Mouse (Mus musculus) limb, embryonic 10.5 days (tissue): Measurements from ENCODE around the gene Adgra3. TPM values are rescaled to one million over a fixed set of nuclear protein-coding genes. Genes with fewer than 3 reads are reported as not detected.

Source experiments
- DNase-seq: peaks from one replicate; pipeline ENCODE4 v3.0.0-alpha.2; 2017; ENCODE audit warnings: low spot score
- H3K27ac ChIP-seq: fragments of 300-500 bp; sonication (generic); 2 replicates; pipeline ENCODE4 v1.5.1; 2016; ENCODE audit warnings: mild to moderate bottlenecking
- H3K27me3 ChIP-seq: fragments of 300-500 bp; sonication (generic); 2 replicates; pipeline ENCODE4 v1.6.1; 2016; ENCODE audit warnings: low read depth, mild to moderate bottlenecking; ENCODE audit not compliant: poor library complexity, severe bottlenecking
- H3K36me3 ChIP-seq: fragments of 300-500 bp; sonication (generic); 2 replicates; pipeline ENCODE4 v1.6.1; 2016; ENCODE audit warnings: mild to moderate bottlenecking, moderate library complexity
- H3K4me1 ChIP-seq: fragments of 300-500 bp; sonication (generic); 2 replicates; pipeline ENCODE4 v1.6.1; 2016
- H3K4me3 ChIP-seq: fragments of 300-500 bp; sonication (generic); 2 replicates; pipeline ENCODE4 v1.5.1; 2016; ENCODE audit warnings: mild to moderate bottlenecking, moderate library complexity
- H3K9me3 ChIP-seq: fragments of 300-500 bp; sonication (generic); replicated peaks from 2 replicates; pipeline ENCODE4 v1.6.1; 2016; ENCODE audit warnings: mild to moderate bottlenecking
- WGBS: fragments of 180-500 bp; shearing (Covaris S2); methylation state at CpG from one replicate; pipeline ENCODE4 v1.1.7; 2016; 5-methylcytosine and 5-hydroxymethylcytosine counted together
- polyA plus RNA-seq: library from polyadenylated mRNA; unstranded; fragments of >200 nt; fragmentation: Nextera tagmentation; extraction: Ambion mirVana; gene quantifications from 2 replicates; pipeline ENCODE4 v1.2.1, GENCODE M21; 2016

Gene Adgra3
- polyA plus RNA-seq: 50.0 and 53.3 TPM in 2 replicates

GRCm38 (mm10) chr5:50058421-50059286, at the start of gene Adgra3:
TSS of gene Adgra3 (minus strand) at chr5:50059006.
- H3K4me1 ChIP-seq: peaks cover 30% of the 10 kb centered on the region
- peak within 1 kb of the TSS; percentile 100 for H3K27ac ChIP-seq
- H3K36me3 ChIP-seq: peaks cover 8% of the 10 kb centered on the region; the same call in 1 of the 2 replicates
- peak within 1 kb of the TSS; percentile 97 for H3K4me3 ChIP-seq
- H3K27me3 ChIP-seq: no peaks in the 10 kb centered on the region
- H3K9me3 ChIP-seq: no peaks in the 10 kb centered on the region
- DNase-seq: peak; percentile 90
- under 1% methylated on average over 84 of the region's 113 CpGs for WGBS

- Histone ChIP-seq H3K27ac (no peak overlapping the region), H3K27me3 (no peaks in the 10 kb centered on the region), H3K36me3 (no peaks in the 10 kb centered on the region), H3K4me1 (peaks cover 7% of the 10 kb centered on the region; the same call in 1 of the 2 replicates), H3K4me3 (no peak overlapping the region), H3K9me3 (no peaks in the 10 kb centered on the region)
- DNase-seq: no peak
- 30% methylated on average over 1 of the region's 1 CpGs for WGBS
Measured at GRCm38 (mm10) chr5:50083441-50083840, 24.6 kb upstream of the Adgra3 start.

- Histone ChIP-seq H3K4me3 (no peak overlapping the region), H3K36me3 (no peaks in the 10 kb centered on the region), H3K4me1 (no peaks in the 10 kb centered on the region), H3K27ac (no peak overlapping the region), H3K9me3 (no peaks in the 10 kb centered on the region), H3K27me3 (no peaks in the 10 kb centered on the region)
- DNase-seq: no peak
Measured at GRCm38 (mm10) chr5:50074245-50074644, 15.4 kb upstream of the Adgra3 start.

GRCm38 (mm10) chr5:50064236-50064635, 5.4 kb upstream of the Adgra3 start:
- 93% methylated on average over 3 of the region's 3 CpGs for WGBS
- H3K4me1 ChIP-seq: peaks cover 5% of the 10 kb centered on the region; the same call in 1 of the 2 replicates
- no peak overlapping the region for H3K4me3 ChIP-seq
- no peak overlapping the region for H3K27ac ChIP-seq
- H3K36me3 ChIP-seq: no peaks in the 10 kb centered on the region
- DNase-seq: no peak
- H3K9me3 ChIP-seq: no peaks in the 10 kb centered on the region
- no peaks in the 10 kb centered on the region for H3K27me3 ChIP-seq

- H3K27ac ChIP-seq: peak overlapping the region; percentile 100
- no peak for DNase-seq
Measured at GRCm38 (mm10) chr5:50059586-50059985, 780 bp upstream of the Adgra3 start.

GRCm38 (mm10) chr5:50057612-50058420, 990 bp downstream of the Adgra3 start:
- peaks cover 30% of the 10 kb centered on the region for H3K4me1 ChIP-seq
- H3K27me3 ChIP-seq: no peaks in the 10 kb centered on the region
- peak overlapping the region; percentile 100 for H3K27ac ChIP-seq
- H3K36me3 ChIP-seq: peaks cover 9% of the 10 kb centered on the region; the same call in 1 of the 2 replicates
- peak; percentile 52 for DNase-seq
- WGBS: 3% methylated on average over 26 of the region's 26 CpGs
- peak overlapping the region; percentile 97 for H3K4me3 ChIP-seq
- no peaks in the 10 kb centered on the region for H3K9me3 ChIP-seq

More at GRCm38 (mm10) chr5:50059586-50059985, 780 bp upstream of the Adgra3 start:
- Histone ChIP-seq H3K9me3 (no peaks in the 10 kb centered on the region), H3K36me3 (no peaks in the 10 kb centered on the region), H3K27me3 (no peaks in the 10 kb centered on the region), H3K4me3 (peak overlapping the region; percentile 97; the same call in 1 of the 2 replicates), H3K4me1 (peaks cover 30% of the 10 kb centered on the region)
- 91% methylated on average over 7 of the region's 7 CpGs for WGBS

GRCm38 (mm10) chr5:50052456-50052855, 6.3 kb downstream of the Adgra3 start:
- no peaks in the 10 kb centered on the region for H3K9me3 ChIP-seq
- H3K4me1 ChIP-seq: peaks cover 38% of the 10 kb centered on the region
- DNase-seq: no peak
- no peak overlapping the region for H3K4me3 ChIP-seq
- peaks cover 38% of the 10 kb centered on the region for H3K36me3 ChIP-seq
- H3K27ac ChIP-seq: no peak overlapping the region
- WGBS: 90% methylated on average over 4 of the region's 4 CpGs
- no peaks in the 10 kb centered on the region for H3K27me3 ChIP-seq

- peaks cover 38% of the 10 kb centered on the region for H3K36me3 ChIP-seq
- no peaks in the 10 kb centered on the region for H3K27me3 ChIP-seq
- no peaks in the 10 kb centered on the region for H3K9me3 ChIP-seq
- no peak for DNase-seq
- H3K4me3 ChIP-seq: no peak overlapping the region
- H3K27ac ChIP-seq: no peak overlapping the region
- peaks cover 22% of the 10 kb centered on the region for H3K4me1 ChIP-seq
- 79% methylated on average over 21 of the region's 21 CpGs for WGBS
Measured at GRCm38 (mm10) chr5:50050668-50051425, 8.0 kb downstream of the Adgra3 start.

GRCm38 (mm10) chr5:50050037-50050436, 8.8 kb downstream of the Adgra3 start:
- Histone ChIP-seq H3K4me3 (no peak overlapping the region), H3K36me3 (peaks cover 38% of the 10 kb centered on the region), H3K9me3 (no peaks in the 10 kb centered on the region), H3K4me1 (peaks cover 16% of the 10 kb centered on the region; the same call in 1 of the 2 replicates), H3K27me3 (no peaks in the 10 kb centered on the region), H3K27ac (no peak overlapping the region)
- WGBS: 22% methylated on average over 3 of the region's 3 CpGs
- no peak for DNase-seq

- H3K4me3 ChIP-seq: no peak overlapping the region
- H3K27me3 ChIP-seq: no peaks in the 10 kb centered on the region
- H3K27ac ChIP-seq: no peak overlapping the region
- 64% methylated on average over 8 of the region's 8 CpGs for WGBS
- no peak for DNase-seq
- H3K9me3 ChIP-seq: no peaks in the 10 kb centered on the region
- H3K4me1 ChIP-seq: peaks cover 16% of the 10 kb centered on the region; the same call in 1 of the 2 replicates
- H3K36me3 ChIP-seq: peaks cover 38% of the 10 kb centered on the region
Measured at GRCm38 (mm10) chr5:50049506-50049905, 9.3 kb downstream of the Adgra3 start.

GRCm38 (mm10) chr5:50048960-50049359, 9.8 kb downstream of the Adgra3 start:
- Histone ChIP-seq H3K27me3 (no peaks in the 10 kb centered on the region), H3K27ac (no peak overlapping the region), H3K9me3 (no peaks in the 10 kb centered on the region), H3K4me3 (no peak overlapping the region), H3K4me1 (peaks cover 16% of the 10 kb centered on the region; the same call in 1 of the 2 replicates), H3K36me3 (peaks cover 33% of the 10 kb centered on the region)
- 83% methylated on average over 7 of the region's 7 CpGs for WGBS
- no peak for DNase-seq

- H3K27me3 ChIP-seq: no peaks in the 10 kb centered on the region
- H3K4me1 ChIP-seq: peaks cover 16% of the 10 kb centered on the region; the same call in 1 of the 2 replicates
- no peak overlapping the region for H3K4me3 ChIP-seq
- H3K9me3 ChIP-seq: no peaks in the 10 kb centered on the region
- peaks cover 29% of the 10 kb centered on the region for H3K36me3 ChIP-seq
- 60% methylated on average over 5 of the region's 5 CpGs for WGBS
- no peak overlapping the region for H3K27ac ChIP-seq
- no peak for DNase-seq
Measured at GRCm38 (mm10) chr5:50048271-50048851, 10.4 kb downstream of the Adgra3 start.
